Mouse (Mus musculus) gastrocnemius, adult 18-20 months (tissue): ENCODE measurements around the gene Zdhhc3. TPM values are rescaled to one million over a fixed set of nuclear protein-coding genes. Genes with fewer than 3 reads are reported as not detected.

ENCODE experiments used
- DNase-seq: peaks from one replicate; pipeline ENCODE4 v3.0.0; 2021; ENCODE audit warnings: low spot score
- total RNA-seq, 2 experiments: library from RNA; stranded (reverse); gene quantifications; 2 replicates each; pipeline ENCODE4 v1.2.3; 2021

The Zdhhc3 gene
- total RNA-seq, 2 experiments from 2014 or later: 59.7 to 66.6 TPM

GRCm38 (mm10) chr9:123021636-123022379, 91.2 kb downstream of the Zdhhc3 start:
- DNase-seq: peak; percentile 32

- DNase-seq: peak; percentile 73
Observed at GRCm38 (mm10) chr9:123020995-123021631, 91.9 kb downstream of the Zdhhc3 start, which contains the start of gene Tmem42. Tmem42 (plus strand) TSS chr9:123021326.

Other genes starting within 250 kb of the Zdhhc3 start
- 10 to 100 TPM; 34.8 to 35.6 TPM for gene Zfp445, start 247.2 kb downstream of the Zdhhc3 start, total RNA-seq
- 1 to 10 TPM; 3.2 to 4.1 TPM for gene Zkscan7, start 227.5 kb downstream of the Zdhhc3 start, total RNA-seq
- gene Zfp105, start 190.1 kb downstream of the Zdhhc3 start, total RNA-seq: under 1 TPM; 0.59 to 0.64 TPM
- gene 1110059G10Rik, start 162.2 kb downstream of the Zdhhc3 start, total RNA-seq: 1 to 10 TPM; 9.2 to 9.9 TPM
- gene Kif15, start 162.2 kb downstream of the Zdhhc3 start, total RNA-seq: not detected
- gene Tmem42, start 91.9 kb downstream of the Zdhhc3 start, total RNA-seq: 10 to 100 TPM in 1 of 2 experiments, 1 to 10 TPM in 1; 8.6 to 10.5 TPM
- gene Tgm4, start 78.5 kb downstream of the Zdhhc3 start, total RNA-seq: under 1 TPM in 1 of 2 experiments, not detected in 1; 0.27 TPM
- 10 to 100 TPM; 18.7 to 20.3 TPM for gene Exosc7, start within 50 bp of the Zdhhc3 start, total RNA-seq
- gene Clec3b, start 37.7 kb upstream of the Zdhhc3 start, total RNA-seq: 10 to 100 TPM; 39.9 to 42.7 TPM
- not detected for gene Cdcp1, start 102.8 kb upstream of the Zdhhc3 start, total RNA-seq
- gene Tmem158, start 147.6 kb upstream of the Zdhhc3 start, total RNA-seq: under 1 TPM; 0.47 to 0.53 TPM